Mouse (Mus musculus): Measurements from ENCODE around the gene Unc5b. TPM values are rescaled to one million over a fixed set of nuclear protein-coding genes. Genes with fewer than 3 reads are reported as not detected.

The Unc5b gene
- polyA plus RNA-seq, 1 experiment from 2014 or later = 2.9 TPM

DNA sequence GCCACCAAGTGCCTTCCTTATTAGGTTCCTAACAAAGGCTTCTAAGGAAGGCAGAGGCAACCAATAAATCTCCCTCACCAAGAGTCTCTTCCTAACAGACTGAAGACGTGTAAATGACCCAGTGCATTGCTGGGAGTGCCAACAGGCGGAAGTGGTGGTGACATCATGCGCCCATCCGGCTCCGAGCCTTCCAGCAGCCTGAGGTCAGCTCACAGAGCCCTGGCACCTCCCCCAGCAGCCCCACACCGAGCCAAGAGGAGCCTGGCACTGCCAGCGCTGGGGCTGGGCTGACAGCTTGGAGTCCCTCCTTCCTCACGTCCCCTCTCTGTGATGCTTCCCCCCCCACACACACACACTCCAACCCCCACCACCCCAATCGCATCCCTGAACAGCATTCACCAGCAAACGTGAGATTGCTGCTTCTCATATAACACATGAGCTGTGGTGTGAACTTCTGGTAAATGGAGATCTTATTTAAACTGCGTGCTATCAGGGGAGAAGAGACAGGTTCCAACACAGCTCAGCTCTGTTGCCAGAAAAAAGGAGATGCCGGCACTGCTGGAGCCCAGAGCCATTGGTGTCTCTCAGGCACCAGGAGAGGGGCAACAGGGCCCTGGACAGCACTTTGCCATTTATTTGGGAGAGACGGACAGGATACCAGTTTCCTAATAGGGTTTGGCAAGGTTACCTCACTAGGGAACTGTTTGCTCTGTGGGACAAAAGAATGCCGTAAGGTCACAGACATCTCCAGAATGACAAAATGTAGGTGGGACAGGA lies 14.3 kb downstream of the Unc5b start:
- peaks cover 33% of the 10 kb centered on the region for H3K4me1 ChIP-seq (ENCODE audit: control insufficient read depth, insufficient read depth, low read length)

DNA sequence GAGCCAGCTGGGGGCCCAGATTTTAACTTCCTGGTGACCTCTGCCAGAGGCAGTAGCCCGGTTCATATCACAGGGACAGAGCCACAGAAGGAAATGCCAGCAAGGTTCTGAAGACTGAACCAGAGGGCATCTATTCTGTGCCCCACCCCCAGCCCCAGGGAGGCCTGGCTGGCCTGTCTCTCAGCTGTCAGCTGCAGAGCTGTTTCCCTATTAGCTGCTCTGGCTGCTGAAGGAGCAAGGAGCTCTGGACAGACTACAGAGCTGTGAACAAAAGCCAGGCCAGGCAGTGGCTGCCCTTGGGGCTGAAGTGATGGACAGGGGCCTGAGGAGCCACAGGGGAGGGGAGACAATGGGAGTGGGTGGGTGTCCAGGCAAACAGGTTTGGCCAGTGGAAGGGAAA lies 15.5 kb downstream of the Unc5b start:
- H3K4me3 ChIP-seq (ENCODE audit: low read depth, low read length) = no peak overlapping the region
- ATAC-seq (ENCODE audit: insufficient read depth, low FRiP score, low TSS enrichment) = no peak
- peaks cover 39% of the 10 kb centered on the region for H3K4me1 ChIP-seq (ENCODE audit: control insufficient read depth, insufficient read depth, low read length)
- WGBS = 10% methylated on average over 1 of the region's 1 CpGs
- H3K9ac ChIP-seq (ENCODE audit: low read length) = no peak overlapping the region
- H3K27ac ChIP-seq (ENCODE audit: low read depth, low read length) = no peak overlapping the region
- H3K9me3 ChIP-seq (ENCODE audit: control insufficient read depth, low read length) = no peaks in the 10 kb centered on the region
- H3K36me3 ChIP-seq (ENCODE audit: control insufficient read depth, insufficient read depth, low read length) = no peaks in the 10 kb centered on the region
- peaks cover 8% of the 10 kb centered on the region; the same call in 1 of the 2 replicates for H3K27me3 ChIP-seq (ENCODE audit: control insufficient read depth, insufficient read depth, low read length)
- no peak for DNase-seq (ENCODE audit: low spot score)
- H3K4me2 ChIP-seq (ENCODE audit: low read depth) = no peak overlapping the region

More for the DNA sequence above, 14.3 kb downstream of the Unc5b start:
- Histone ChIP-seq H3K9ac (ENCODE audit: low read length) (no peak overlapping the region; the same call in 1 of the 2 replicates), H3K27ac (ENCODE audit: low read depth, low read length) (no peak overlapping the region), H3K36me3 (ENCODE audit: control insufficient read depth, insufficient read depth, low read length) (no peaks in the 10 kb centered on the region), H3K27me3 (ENCODE audit: control insufficient read depth, insufficient read depth, low read length) (peaks cover 5% of the 10 kb centered on the region; the same call in 1 of the 2 replicates), H3K4me3 (ENCODE audit: low read depth, low read length) (no peak overlapping the region), H3K9me3 (ENCODE audit: control insufficient read depth, low read length) (no peaks in the 10 kb centered on the region), H3K4me2 (ENCODE audit: low read depth) (0 out of 2 replicates have a peak overlapping the region, but pooled peaks have one; percentile 12)
- 34% methylated on average over 14 of the region's 14 CpGs for WGBS
- 0 out of 2 replicates have a peak, but pooled peaks have one; percentile 58 for ATAC-seq (ENCODE audit: insufficient read depth, low FRiP score, low TSS enrichment)
- DNase-seq (ENCODE audit: low spot score) = no peak

DNA sequence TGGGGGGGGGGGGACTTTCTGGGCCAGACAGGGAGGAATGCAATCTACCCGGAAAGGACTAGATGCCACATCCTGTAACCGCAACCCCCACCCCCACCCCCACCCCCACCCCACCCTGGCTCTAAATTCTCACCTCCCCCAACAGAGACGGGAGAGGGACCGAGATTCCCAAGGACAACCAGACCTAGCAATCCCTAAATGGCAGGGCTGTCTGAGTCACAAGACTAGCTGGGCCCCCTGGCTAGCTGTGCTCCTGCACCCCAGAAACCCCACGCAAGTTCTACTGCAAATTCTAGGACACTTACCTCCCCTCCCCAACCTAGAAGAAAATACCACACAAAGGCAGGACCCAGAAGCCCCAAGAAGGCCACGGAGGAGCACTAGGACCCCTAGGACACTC lies 16.3 kb downstream of the Unc5b start:
- no peak overlapping the region for H3K27ac ChIP-seq (ENCODE audit: low read depth, low read length)
- H3K9ac ChIP-seq (ENCODE audit: low read length) = no peak overlapping the region
- no peak for ATAC-seq (ENCODE audit: insufficient read depth, low FRiP score, low TSS enrichment)
- no peak overlapping the region for H3K4me2 ChIP-seq (ENCODE audit: low read depth)
- H3K27me3 ChIP-seq (ENCODE audit: control insufficient read depth, insufficient read depth, low read length) = peaks cover 8% of the 10 kb centered on the region; the same call in 1 of the 2 replicates
- H3K9me3 ChIP-seq (ENCODE audit: control insufficient read depth, low read length) = no peaks in the 10 kb centered on the region
- DNase-seq (ENCODE audit: low spot score) = no peak
- H3K36me3 ChIP-seq (ENCODE audit: control insufficient read depth, insufficient read depth, low read length) = no peaks in the 10 kb centered on the region
- peaks cover 39% of the 10 kb centered on the region for H3K4me1 ChIP-seq (ENCODE audit: control insufficient read depth, insufficient read depth, low read length)
- 19% methylated on average over 6 of the region's 6 CpGs for WGBS
- no peak overlapping the region for H3K4me3 ChIP-seq (ENCODE audit: low read depth, low read length)

DNA sequence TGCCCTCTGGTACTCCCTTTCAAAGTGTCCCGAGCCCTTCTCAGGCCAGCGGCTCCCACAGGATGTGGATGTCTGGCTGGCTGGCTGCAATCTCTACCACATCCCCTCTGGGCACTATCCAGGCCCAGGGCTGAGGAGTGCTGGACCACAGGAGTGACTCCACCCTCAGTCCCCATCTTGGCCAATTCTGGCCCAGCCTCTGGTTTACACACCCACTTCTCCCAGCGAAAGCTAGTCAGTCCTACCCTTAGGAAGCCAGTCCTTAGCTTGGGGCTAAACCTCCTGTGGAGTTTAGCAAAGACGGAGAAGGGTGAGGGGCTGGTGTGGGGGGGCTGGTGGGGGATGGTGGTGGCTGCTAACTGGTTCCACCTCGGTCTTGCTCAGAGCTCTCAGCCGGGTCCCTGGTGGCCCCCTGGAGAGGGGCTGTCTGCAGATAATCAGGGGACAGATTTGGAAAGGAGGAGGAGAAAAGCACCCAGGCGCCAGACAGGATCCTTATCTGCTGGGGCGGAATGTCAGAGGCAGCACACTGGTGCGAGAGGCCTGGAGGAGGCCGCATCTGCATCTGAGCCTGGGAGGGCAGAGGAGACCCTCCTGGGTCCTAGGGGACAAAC lies 16.8 kb downstream of the Unc5b start:
- DNase-seq (ENCODE audit: low spot score) (no peak), ATAC-seq (ENCODE audit: insufficient read depth, low FRiP score, low TSS enrichment) (no peak)
- H3K9ac ChIP-seq (ENCODE audit: low read length) = no peak overlapping the region; the same call in 1 of the 2 replicates
- H3K4me1 ChIP-seq (ENCODE audit: control insufficient read depth, insufficient read depth, low read length) = peaks cover 39% of the 10 kb centered on the region
- H3K4me2 ChIP-seq (ENCODE audit: low read depth) = no peak overlapping the region
- peaks cover 8% of the 10 kb centered on the region; the same call in 1 of the 2 replicates for H3K27me3 ChIP-seq (ENCODE audit: control insufficient read depth, insufficient read depth, low read length)
- no peaks in the 10 kb centered on the region for H3K36me3 ChIP-seq (ENCODE audit: control insufficient read depth, insufficient read depth, low read length)
- H3K27ac ChIP-seq (ENCODE audit: low read depth, low read length) = peak overlapping the region; percentile 53; the same call in 1 of the 2 replicates
- H3K9me3 ChIP-seq (ENCODE audit: control insufficient read depth, low read length) = no peaks in the 10 kb centered on the region
- H3K4me3 ChIP-seq (ENCODE audit: low read depth, low read length) = no peak overlapping the region
- WGBS = 11% methylated on average over 10 of the region's 10 CpGs

DNA sequence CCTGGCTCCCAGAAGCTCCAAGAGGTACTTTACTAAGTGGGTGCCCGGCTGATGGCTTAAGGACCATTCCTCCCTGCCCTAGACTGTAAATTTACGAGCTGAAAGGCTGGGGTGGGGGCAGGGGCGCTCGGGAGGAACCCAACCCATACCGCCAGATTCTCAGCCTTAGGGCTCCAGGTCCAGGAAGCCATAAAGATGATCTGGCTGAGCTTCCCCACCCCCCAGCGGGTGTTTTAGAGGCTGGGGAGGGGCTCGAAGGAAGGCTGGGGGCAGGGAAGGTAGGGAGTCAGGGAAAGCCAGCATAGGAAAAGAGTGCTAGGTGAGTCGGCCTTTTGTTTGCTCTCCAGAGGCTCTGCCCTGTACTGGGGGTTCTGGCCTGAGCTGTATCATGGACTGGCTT lies 17.8 kb downstream of the Unc5b start:
- 5% methylated on average over 8 of the region's 8 CpGs for WGBS
- Histone ChIP-seq H3K4me1 (ENCODE audit: control insufficient read depth, insufficient read depth, low read length) (peaks cover 41% of the 10 kb centered on the region), H3K36me3 (ENCODE audit: control insufficient read depth, insufficient read depth, low read length) (no peaks in the 10 kb centered on the region), H3K27ac (ENCODE audit: low read depth, low read length) (peak overlapping the region; percentile 27; the same call in 1 of the 2 replicates), H3K9me3 (ENCODE audit: control insufficient read depth, low read length) (no peaks in the 10 kb centered on the region), H3K9ac (ENCODE audit: low read length) (no peak overlapping the region), H3K4me3 (ENCODE audit: low read depth, low read length) (no peak overlapping the region), H3K27me3 (ENCODE audit: control insufficient read depth, insufficient read depth, low read length) (peaks cover 8% of the 10 kb centered on the region; the same call in 1 of the 2 replicates), H3K4me2 (ENCODE audit: low read depth) (no peak overlapping the region)
- ATAC-seq (ENCODE audit: insufficient read depth, low FRiP score, low TSS enrichment) (no peak), DNase-seq (ENCODE audit: low spot score) (no peak)

DNA sequence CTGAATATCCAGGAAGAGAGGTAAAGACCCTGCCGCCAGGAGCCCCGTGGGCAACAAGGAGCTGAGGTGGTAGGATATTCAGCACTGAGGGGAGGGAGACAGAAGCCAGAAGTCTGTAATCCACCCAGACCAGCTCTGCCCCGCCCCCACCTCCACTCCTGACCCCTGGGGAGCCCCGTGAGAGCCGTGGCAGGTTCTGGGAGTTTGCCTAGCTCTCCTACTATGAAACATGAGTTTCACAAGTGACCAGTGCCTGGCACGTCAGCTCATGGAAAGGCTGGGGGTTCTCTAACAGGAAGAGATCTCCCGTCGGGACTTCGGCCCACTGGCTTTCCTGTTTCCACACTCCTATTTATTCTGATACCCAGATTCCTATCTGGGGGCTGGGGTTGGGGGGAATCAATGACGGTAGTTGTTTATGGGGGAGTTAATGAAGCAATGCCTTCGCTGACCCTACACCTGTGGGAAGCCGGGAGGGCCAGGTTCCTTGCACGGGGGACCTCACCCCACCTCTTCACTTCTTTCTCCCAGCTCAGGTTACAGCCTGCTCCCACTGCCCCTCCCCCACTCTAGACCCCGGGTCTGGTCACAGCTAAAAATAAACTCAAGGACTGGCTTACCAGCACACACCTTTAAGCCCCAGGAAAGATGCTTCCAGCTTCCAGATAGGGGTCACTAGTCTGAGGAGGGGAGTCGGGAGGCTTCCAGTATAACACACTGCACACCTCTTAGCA lies 19.4 kb downstream of the Unc5b start:
- Histone ChIP-seq H3K4me1 (ENCODE audit: control insufficient read depth, insufficient read depth, low read length) (peaks cover 46% of the 10 kb centered on the region), H3K36me3 (ENCODE audit: control insufficient read depth, insufficient read depth, low read length) (no peaks in the 10 kb centered on the region), H3K27ac (ENCODE audit: low read depth, low read length) (no peak overlapping the region), H3K4me2 (ENCODE audit: low read depth) (no peak overlapping the region), H3K4me3 (ENCODE audit: low read depth, low read length) (no peak overlapping the region), H3K27me3 (ENCODE audit: control insufficient read depth, insufficient read depth, low read length) (peaks cover 8% of the 10 kb centered on the region; the same call in 1 of the 2 replicates), H3K9ac (ENCODE audit: low read length) (0 out of 2 replicates have a peak overlapping the region, but pooled peaks have one; percentile 7), H3K9me3 (ENCODE audit: control insufficient read depth, low read length) (no peaks in the 10 kb centered on the region)
- 9% methylated on average over 15 of the region's 15 CpGs for WGBS
- DNase-seq (ENCODE audit: low spot score) (no peak), ATAC-seq (ENCODE audit: insufficient read depth, low FRiP score, low TSS enrichment) (no peak)

DNA sequence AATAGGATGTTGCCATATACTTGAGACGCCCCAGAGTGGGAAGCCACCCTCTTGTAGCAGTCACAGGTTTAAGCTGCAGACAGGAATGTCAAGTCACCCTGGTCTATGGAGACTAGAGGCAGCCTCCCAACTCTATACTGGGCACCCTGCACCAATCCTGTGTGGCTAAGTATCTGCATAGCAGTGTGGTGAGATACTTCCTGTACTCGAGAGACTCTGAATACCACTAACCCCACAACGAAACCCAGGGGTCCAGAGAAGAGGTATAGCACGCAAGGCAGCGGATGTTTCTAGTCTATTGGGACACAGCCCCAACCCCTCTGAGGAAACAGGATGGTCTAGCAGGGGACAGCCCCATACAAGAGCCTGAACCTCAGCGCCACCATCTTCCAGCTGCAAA lies 22.9 kb downstream of the Unc5b start:
- Histone ChIP-seq H3K4me2 (ENCODE audit: low read depth) (no peak overlapping the region), H3K9ac (ENCODE audit: low read length) (no peak overlapping the region), H3K36me3 (ENCODE audit: control insufficient read depth, insufficient read depth, low read length) (no peaks in the 10 kb centered on the region), H3K4me1 (ENCODE audit: control insufficient read depth, insufficient read depth, low read length) (peaks cover 26% of the 10 kb centered on the region), H3K27me3 (ENCODE audit: control insufficient read depth, insufficient read depth, low read length) (peaks cover 8% of the 10 kb centered on the region; the same call in 1 of the 2 replicates), H3K27ac (ENCODE audit: low read depth, low read length) (0 out of 2 replicates have a peak overlapping the region, but pooled peaks have one; percentile 8), H3K4me3 (ENCODE audit: low read depth, low read length) (no peak overlapping the region), H3K9me3 (ENCODE audit: control insufficient read depth, low read length) (no peaks in the 10 kb centered on the region)
- DNase-seq (ENCODE audit: low spot score) (no peak), ATAC-seq (ENCODE audit: insufficient read depth, low FRiP score, low TSS enrichment) (no peak)
- 78% methylated on average over 6 of the region's 6 CpGs for WGBS

DNA sequence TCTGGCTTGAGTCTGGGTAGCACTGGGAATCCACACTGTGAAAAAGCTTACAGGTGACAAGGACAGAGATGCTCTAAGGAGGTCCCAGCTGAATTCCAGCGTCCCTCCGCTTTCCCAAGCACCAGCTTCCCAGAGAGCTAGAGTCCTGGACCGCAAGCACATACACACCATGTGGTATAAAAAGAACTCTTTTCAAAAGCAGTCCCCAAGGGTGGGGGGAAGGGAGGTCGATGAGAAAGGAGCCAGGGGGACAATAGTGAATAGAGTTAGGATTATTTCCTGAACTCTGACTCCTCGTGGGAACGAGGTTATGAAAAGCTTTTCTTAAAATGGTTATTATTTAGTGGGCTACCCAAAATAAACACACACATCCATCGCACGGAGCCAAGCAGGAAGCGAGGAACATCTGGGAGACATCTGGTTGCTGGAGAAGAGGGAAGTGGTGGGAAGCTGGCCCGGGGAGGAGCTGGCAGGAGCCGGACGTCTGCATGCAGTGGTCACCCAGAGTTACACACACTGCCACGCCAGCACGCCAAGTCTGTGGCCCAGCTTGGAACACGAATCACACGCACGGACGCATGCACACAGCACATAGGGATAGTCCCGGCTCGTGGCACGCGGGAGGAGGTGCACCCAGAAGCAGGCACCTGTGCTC lies 23.7 kb downstream of the Unc5b start:
- no peak for ATAC-seq (ENCODE audit: insufficient read depth, low FRiP score, low TSS enrichment)
- 44% methylated on average over 22 of the region's 22 CpGs for WGBS
- H3K36me3 ChIP-seq (ENCODE audit: control insufficient read depth, insufficient read depth, low read length) = no peaks in the 10 kb centered on the region
- no peaks in the 10 kb centered on the region for H3K9me3 ChIP-seq (ENCODE audit: control insufficient read depth, low read length)
- 0 out of 2 replicates have a peak overlapping the region, but pooled peaks have one; percentile 11 for H3K27ac ChIP-seq (ENCODE audit: low read depth, low read length)
- H3K9ac ChIP-seq (ENCODE audit: low read length) = no peak overlapping the region
- no peak overlapping the region; the same call in 1 of the 2 replicates for H3K4me2 ChIP-seq (ENCODE audit: low read depth)
- H3K27me3 ChIP-seq (ENCODE audit: control insufficient read depth, insufficient read depth, low read length) = peaks cover 8% of the 10 kb centered on the region; the same call in 1 of the 2 replicates
- DNase-seq (ENCODE audit: low spot score) = no peak
- peaks cover 26% of the 10 kb centered on the region for H3K4me1 ChIP-seq (ENCODE audit: control insufficient read depth, insufficient read depth, low read length)
- H3K4me3 ChIP-seq (ENCODE audit: low read depth, low read length) = no peak overlapping the region

Measured in neural tube, embryonic 11.5 days (tissue).